Mouse (Mus musculus): ENCODE data around the gene Cfap97.
"Not testable (repeated sequence)": the region's sequence is repeated elsewhere in the genome, so short reads cannot be mapped to it uniquely, and the experiment has no call there.

Cfap97 gene

DNA sequence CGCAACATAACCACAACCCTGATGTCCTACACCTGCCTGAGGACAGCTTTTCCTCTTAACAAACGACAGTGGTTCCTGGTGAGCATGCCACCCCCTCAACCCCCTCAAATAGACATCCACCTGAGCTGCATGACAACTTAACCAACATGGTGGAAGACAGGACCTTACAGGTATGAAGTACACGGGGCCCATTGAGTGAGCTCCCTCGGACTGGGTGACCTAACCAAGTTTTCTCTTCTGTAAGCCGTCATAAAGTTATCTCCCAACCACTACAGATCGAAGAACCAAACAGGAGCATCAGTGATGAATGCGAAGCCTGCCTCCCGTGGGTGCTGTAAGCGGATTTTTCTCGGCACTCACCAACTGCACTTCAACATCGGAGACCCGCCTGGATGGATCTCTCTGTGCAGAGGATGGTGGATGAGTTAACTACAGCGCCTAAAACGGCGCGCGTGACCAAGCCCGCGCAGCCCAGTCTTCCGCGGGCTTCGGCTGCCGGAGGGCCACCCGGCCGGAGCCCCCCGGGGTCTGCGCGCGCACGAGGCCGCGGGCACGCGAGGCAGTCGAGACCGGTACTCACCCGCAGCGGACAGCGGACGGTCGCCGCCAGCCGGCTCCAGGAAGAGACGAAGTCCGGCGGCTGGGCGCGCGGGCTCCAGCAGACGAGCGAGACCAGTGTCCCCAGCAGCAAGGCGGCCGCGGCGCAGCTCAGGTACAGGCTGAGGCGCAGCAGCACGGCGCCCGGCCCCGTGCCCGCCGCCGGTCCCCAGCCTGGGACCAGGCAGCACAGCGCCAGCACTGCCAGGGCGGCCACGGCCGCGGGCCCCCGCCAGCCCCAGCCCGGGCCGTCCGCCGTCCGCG is at the start of gene Cfap97:
Cfap97 (plus strand) TSS at position 570 of the 861 bp plus-strand sequence.
- peak; percentile 42 for DNase-seq (ENCODE audit: low spot score)

GRCm38 (mm10) chr8:46103434-46103833 is 48.1 kb upstream of the Cfap97 start:
- no peak for DNase-seq (ENCODE audit: low spot score)

DNA sequence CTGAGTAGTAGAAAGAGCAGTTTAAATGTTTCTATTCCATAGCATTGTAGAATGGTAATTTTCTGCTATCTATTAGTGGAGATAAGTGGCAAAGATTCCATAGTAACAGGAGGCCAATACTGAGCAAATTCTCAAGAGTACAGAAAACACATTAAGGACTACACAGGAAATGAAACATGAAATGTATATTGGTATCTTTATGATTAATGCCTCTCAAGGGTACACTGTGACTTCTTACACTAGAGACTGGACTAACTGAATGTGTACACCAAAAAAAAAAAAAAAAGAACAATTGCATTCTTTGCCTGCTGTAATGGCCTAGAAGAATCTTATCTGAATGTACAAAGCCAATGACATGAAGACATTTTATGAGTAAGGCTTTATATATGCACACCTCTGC is 43.9 kb upstream of the Cfap97 start:
- no peak for DNase-seq (ENCODE audit: low spot score)

GRCm38 (mm10) chr8:46113421-46114170 is 38.0 kb upstream of the Cfap97 start:
- not testable (repeated sequence) for DNase-seq (ENCODE audit: low spot score)

DNA sequence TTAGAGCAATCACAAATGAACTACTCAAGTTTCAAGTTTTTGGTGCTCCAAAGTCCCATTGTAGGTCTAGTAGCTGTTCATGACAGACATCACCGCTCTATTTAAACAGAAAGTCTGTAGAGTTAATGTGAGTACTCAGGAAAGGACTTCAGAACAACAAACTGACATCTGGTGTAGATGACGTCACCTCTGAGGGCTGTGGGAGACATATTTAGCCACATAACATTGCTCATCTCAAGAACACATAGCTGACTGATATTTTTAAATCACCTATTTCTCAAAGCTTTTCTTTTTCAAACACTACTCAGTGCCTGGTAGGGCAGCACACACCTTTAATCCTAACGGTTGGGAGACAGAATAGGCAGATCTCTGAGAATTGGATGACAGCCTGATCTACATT is 34.4 kb upstream of the Cfap97 start:
- no peak for DNase-seq (ENCODE audit: low spot score)

DNA sequence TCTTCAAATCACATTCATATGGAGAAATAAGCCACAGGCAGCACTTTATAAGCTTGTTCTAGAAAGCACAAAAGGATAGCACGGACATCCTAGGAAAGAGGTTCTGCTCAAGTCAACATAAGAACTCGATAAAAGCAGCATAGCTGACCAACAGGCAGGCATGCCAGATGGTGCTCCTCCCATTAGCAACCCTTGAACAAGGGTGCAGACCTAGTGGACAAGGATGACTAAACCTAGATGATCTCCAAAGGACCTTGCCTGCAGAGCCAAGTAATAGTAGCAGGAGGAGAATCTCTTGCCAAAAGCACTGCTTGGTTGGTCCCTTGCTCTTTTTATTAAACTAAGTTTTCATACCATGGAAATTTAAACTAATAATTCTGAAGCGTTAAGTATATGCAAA is 32.4 kb upstream of the Cfap97 start:
- no peak for DNase-seq (ENCODE audit: low spot score)

DNA sequence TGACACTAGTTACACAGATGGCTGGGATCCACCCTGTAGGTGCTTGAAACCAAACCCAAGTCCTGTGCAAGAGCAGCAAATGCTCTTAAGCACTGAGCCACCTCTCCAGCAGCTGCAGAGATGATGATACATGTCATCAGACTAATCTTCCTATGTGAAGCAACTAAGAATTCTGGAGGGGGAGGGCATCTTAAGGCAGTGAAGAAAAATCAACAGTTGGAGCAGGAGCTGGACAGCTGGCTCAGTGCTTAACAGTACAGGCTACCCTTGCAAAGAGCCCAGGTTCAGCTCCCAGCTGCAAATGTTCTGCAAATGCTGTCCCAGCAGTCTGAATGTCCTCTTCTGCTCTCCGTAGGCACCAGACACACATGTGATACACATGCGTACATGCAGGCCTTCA is 29.1 kb upstream of the Cfap97 start:
- DNase-seq (ENCODE audit: low spot score): no peak

DNA sequence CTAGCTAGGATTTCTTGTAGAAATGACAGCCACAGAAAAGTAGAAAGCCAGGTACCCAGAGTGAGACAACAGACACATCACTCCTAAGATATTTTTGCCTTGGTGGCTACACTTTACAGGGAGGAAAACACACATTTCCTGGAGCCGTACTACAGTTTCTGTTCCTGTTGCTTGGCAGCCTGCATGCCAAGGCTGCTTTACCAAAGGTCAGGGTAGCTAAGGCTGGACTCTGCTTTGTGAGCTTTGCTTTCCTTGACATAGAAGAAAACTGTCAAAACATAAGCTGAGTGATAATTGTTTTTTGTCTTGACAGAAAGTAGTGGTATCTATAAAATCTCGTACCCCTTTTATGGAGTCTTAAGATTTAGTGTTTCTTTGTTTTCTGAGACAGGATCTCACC is 21.1 kb upstream of the Cfap97 start:
- no peak for DNase-seq (ENCODE audit: low spot score)

DNA sequence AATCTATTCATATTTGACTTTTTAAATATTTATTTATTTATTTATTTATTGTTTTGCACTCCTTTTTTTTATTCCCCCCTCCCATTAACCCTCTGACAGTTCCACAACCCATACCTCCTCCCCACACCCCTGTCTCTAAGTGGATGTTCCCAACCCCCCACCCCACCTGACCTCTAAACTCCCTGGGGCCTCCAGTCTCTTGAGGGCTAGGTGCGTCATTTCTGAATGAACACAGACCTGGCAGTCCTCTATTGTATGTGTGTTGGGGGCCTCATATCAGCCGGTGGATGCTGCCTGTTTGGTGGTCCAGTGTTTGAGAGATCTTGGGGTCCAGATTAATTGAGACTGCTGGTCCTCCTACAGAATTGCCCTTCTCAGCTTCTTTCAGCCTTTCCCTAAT is 16.0 kb upstream of the Cfap97 start:
- DNase-seq (ENCODE audit: low spot score): not testable (repeated sequence)

GRCm38 (mm10) chr8:46137336-46137735 is 14.2 kb upstream of the Cfap97 start:
- no peak for DNase-seq (ENCODE audit: low spot score)

DNA sequence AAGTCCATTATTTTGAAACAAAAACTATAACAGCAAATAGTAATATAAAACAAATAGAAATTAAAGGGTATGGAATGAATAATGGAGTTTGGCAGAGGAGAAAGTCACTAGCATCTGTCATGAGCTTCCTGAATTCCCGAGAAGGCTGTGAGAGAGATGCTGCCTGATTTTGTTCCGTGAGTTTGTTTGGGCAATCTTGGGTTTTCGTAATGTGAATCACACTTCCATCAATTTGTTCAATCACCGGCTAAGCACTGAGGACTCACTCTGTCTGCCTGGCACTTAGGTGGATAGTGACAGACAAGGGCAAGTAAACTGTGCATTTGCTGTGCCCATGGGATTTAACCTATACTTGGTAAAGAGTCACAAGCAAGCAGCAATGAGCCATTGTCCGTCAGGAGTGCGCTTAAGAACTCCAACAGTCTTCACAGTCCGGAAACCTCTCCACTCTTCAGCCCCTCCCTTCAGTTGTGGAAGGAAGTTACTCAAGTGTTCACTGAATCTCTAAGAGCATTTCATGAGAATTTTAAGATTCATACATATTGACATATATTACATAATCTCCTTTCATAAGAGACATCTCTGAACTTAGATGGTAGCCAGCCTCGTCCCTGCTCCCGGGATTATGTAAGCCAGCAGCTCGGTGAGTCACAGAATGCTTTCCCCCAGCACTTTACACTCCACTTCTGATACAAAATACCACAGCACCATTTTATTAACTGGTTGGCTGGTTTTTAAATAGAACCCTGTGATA is 13.6 kb upstream of the Cfap97 start:
- no peak for DNase-seq (ENCODE audit: low spot score)

GRCm38 (mm10) chr8:46140376-46141120 is 11.0 kb upstream of the Cfap97 start:
- DNase-seq (ENCODE audit: low spot score): no peak

DNA sequence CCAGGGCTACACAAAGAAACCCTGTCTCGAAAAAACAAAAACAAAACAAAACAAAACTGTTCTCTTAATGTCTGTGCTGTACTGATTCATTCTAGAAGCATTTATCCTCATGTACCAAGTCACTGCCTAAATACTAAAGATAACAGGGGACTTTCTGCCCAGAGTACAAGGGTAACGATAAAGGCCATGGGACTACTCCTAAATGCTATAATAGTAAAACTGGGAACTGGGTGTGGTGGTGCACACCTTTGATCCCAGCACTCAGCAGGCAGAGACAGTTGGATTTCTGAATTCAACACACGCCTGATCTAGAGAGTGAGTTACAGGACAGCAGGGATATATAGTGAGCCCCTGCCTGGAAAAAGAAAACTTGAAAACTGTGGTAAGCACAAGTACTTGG is 9.9 kb upstream of the Cfap97 start:
- no peak for DNase-seq (ENCODE audit: low spot score)

DNA sequence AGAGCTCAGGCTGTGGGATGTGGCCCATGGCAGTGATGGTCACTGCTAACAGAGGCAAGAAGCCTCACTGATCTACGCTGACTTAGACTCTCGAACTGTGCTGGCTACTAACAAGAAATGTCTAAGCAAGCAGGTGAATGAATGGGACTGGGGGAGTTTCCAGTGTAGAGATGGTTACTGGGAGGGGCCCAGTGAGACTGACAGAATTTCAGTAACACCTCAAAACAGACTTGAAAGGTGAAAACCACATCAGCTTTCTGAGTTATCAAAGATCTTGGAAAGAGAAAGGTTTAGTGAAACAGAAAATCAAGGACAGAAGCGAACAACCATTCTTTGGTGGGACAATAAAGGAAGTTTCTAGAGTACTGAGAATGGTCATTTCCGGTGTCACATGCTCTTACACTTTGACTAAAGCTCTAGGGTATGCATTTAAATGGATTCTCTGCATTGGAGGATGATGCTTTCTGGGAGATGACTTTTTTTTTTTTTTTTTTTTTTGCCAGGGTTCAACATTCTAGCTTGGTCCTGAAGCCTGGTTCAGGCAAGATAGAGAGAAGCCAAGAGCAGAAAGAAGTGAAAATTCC is 9.0 kb upstream of the Cfap97 start:
- DNase-seq (ENCODE audit: low spot score): no peak

- no peak for DNase-seq (ENCODE audit: low spot score)
Observed at GRCm38 (mm10) chr8:46143470-46143869, 8.1 kb upstream of the Cfap97 start.

DNA sequence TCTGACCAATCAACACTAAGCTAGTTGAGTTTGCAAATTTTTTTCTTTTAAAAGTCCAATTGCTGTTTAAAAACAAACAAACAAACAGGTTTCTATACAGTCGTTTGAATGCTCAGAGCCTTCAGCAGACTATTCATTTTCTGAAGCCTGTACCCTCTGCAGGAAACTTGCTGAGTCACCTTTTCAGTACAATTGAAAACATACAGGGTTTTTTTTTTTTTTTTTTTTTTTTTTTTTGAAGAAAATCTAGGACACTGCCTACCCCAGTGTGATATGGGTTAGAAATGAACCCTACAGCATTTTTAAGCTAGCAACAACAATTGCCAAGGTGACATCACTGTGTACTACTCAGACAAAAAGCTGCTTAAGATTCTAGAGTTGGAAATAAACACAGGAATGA is 7.6 kb upstream of the Cfap97 start:
- no peak for DNase-seq (ENCODE audit: low spot score)

- DNase-seq (ENCODE audit: low spot score): no peak
Observed at GRCm38 (mm10) chr8:46146173-46146572, 5.4 kb upstream of the Cfap97 start.

- DNase-seq (ENCODE audit: low spot score): no peak
Observed at GRCm38 (mm10) chr8:46149306-46149705, 2.3 kb upstream of the Cfap97 start.

GRCm38 (mm10) chr8:46149782-46150181 is 1.8 kb upstream of the Cfap97 start:
- DNase-seq (ENCODE audit: low spot score): no peak

DNA sequence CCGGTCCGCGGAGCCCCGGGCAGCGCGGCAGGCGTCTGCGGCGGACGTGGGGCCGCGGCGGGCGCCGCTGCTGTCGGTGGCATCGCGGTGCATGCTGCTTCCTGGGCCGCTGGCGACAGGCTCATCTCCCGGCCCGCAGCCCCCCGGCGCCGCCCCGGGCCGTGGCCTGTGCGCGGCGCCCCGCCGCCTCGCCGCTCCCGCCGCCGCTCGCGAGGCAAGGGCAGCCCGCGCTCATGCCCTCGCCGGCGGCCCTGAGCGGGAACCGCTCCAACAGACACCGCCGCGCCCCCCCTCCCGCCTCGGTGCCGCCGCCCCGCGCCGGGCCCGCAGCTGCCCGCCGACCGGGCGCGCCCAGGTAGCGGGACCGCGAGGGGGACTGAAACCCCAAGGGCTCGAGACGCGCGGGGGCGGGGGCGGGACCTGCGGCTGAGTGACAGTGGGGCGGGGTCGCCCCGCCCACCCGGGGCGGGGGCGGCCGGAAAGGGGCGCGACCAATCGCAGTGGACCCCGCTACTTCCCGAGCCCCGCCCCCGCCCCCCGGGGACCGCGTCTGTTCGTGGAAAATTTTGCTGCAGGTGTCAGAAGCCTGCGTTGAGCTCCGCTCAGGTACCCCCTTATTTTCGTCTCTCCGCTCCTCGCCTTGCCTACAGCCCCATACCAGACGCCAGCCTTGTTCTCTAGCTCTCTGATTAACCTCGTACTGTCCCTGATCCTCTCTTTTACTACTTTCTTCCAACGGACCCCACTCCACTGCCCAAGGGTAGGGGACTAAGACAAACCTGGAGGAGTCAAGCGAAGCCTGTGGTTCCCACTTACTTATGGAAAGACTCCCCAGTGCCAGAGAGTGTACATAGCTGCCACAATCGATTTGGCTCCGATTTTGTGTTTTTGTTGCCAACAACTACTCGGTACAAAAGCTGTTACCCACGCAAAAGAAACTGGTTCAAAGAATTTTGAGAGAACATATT is 777 bp downstream of the Cfap97 start, which contains the start of gene Snx25:
Snx25 (minus strand) TSS at position 96 of the 968 bp plus-strand sequence.
- peak; percentile 84 for DNase-seq (ENCODE audit: low spot score)
